Mouse (Mus musculus) B cell, adult 62 days (primary cell): ENCODE measurements around the gene Mageb1. TPM values are rescaled to one million over a fixed set of nuclear protein-coding genes. Genes with fewer than 3 reads are reported as not detected.

ENCODE experiments used
- total RNA-seq: library from RNA; stranded (reverse); gene quantifications from 4 replicates; pipeline ENCODE4 v1.2.4, GENCODE M21; 2023

Mageb1 gene
- total RNA-seq = not detected in 4 replicates

GRCm38 (mm10) chrX:92016233-92016632 is at the start of gene Mageb1:
Gene Mageb1, minus strand, starts transcription at chrX:92016333.

Other genes with a start within 250 kb of the Mageb1 start
- gene Mageb5, start 233.3 kb downstream of the Mageb1 start, total RNA-seq = not detected in 4 replicates